Mouse (Mus musculus) CH12.LX (cell line): ENCODE data around the gene Tnxb.
"Not testable (repeated sequence)": the region's sequence is repeated elsewhere in the genome, so short reads cannot be mapped to it uniquely, and the experiment has no call there.

Source experiments
- CHD1 ChIP-seq: IDR thresholded peaks from 2 replicates; pipeline ENCODE4 v1.6.1; 2012; ENCODE audit warnings: low read depth, low read length, improper control_type of control experiment, inconsistent platforms
- CHD2 ChIP-seq: IDR thresholded peaks from 2 replicates; pipeline ENCODE4 v1.6.1; 2011; ENCODE audit warnings: low read length, improper control_type of control experiment
- CTCF ChIP-seq, 2 experiments: IDR thresholded peaks in 1 of 2; conservative IDR thresholded peaks in 1 of 2; 2 replicates each; pipeline ENCODE4 v1.5.1; 2011 to 2012; ENCODE audit warnings: low read depth in 2 of 2, low read length in 2 of 2, improper control_type of control experiment in 1 of 2, inconsistent platforms in 1 of 2, mild to moderate bottlenecking in 1 of 2, moderate library complexity in 1 of 2
- KAT2A ChIP-seq: IDR thresholded peaks from 2 replicates; pipeline ENCODE4 v1.6.1; 2012; ENCODE audit warnings: low read length, improper control_type of control experiment, inconsistent platforms; ENCODE audit not compliant: insufficient replicate concordance
- MAFK ChIP-seq: IDR thresholded peaks from 2 replicates; pipeline ENCODE4 v1.6.1; 2011; ENCODE audit warnings: low read length, improper control_type of control experiment; ENCODE audit not compliant: insufficient replicate concordance
- MAZ ChIP-seq: IDR thresholded peaks from 2 replicates; pipeline ENCODE4 v1.6.1; 2012; ENCODE audit warnings: low read depth, mild to moderate bottlenecking, inconsistent platforms, low read length, improper control_type of control experiment, moderate library complexity
- POLR2A ChIP-seq: IDR thresholded peaks from 2 replicates; pipeline ENCODE4 v1.6.1; 2011; ENCODE audit warnings: low read depth, mild to moderate bottlenecking, improper control_type of control experiment, low read length
- RAD21 ChIP-seq: IDR thresholded peaks from 2 replicates; pipeline ENCODE4 v1.6.1; 2011; ENCODE audit warnings: low read depth, mild to moderate bottlenecking, low read length, improper control_type of control experiment, moderate library complexity
- TBP ChIP-seq: conservative IDR thresholded peaks from 2 replicates; pipeline ENCODE4 v1.6.1; 2011; ENCODE audit warnings: low read depth, low read length, improper control_type of control experiment
- TCF12 ChIP-seq: IDR thresholded peaks from 2 replicates; pipeline ENCODE4 v1.6.1; 2014; ENCODE audit warnings: low read depth, mild to moderate bottlenecking, inconsistent platforms, low read length, improper control_type of control experiment
- ZC3H11A ChIP-seq: IDR thresholded peaks from 2 replicates; pipeline ENCODE4 v1.6.1; 2012; ENCODE audit warnings: low read depth, mild to moderate bottlenecking, inconsistent platforms, low read length, improper control_type of control experiment
- ZMIZ1 ChIP-seq: IDR thresholded peaks from 2 replicates; pipeline ENCODE4 v1.6.1; 2012; ENCODE audit warnings: low read depth, mild to moderate bottlenecking, inconsistent platforms, low read length, improper control_type of control experiment

- not testable (repeated sequence) for TF ChIP-seq ZMIZ1; CTCF (conservative IDR thresholded peaks at IDR 0.05 in 1 of 2, IDR thresholded peaks at IDR 0.05 in 1 of 2; ENCODE audit: low read depth in 2 of 2, low read length in 2 of 2); CHD1; POLR2A; ZC3H11A; MAZ; MAFK; TBP; RAD21; CHD2; KAT2A; TCF12
These were observed 58.8 kb downstream of the Tnxb start for GRCm38 (mm10) chr17:34729155-34729554.
